Mouse (Mus musculus) embryonic facial prominence, embryonic 10.5 days (tissue): ENCODE measurements around the gene Smim10l2a. TPM values are rescaled to one million over a fixed set of nuclear protein-coding genes. Genes with fewer than 3 reads are reported as not detected.

Source experiments
- DNase-seq: peaks from one replicate; pipeline ENCODE4 v3.0.0-alpha.2; 2017; ENCODE audit warnings: low spot score
- H3K27ac ChIP-seq: fragments of 300-500 bp; sonication (generic); replicated peaks from 2 replicates; pipeline ENCODE4 v1.5.1; 2016; ENCODE audit warnings: mild to moderate bottlenecking
- H3K27me3 ChIP-seq: fragments of 300-500 bp; sonication (generic); replicated peaks from 2 replicates; pipeline ENCODE4 v1.6.1; 2016; ENCODE audit warnings: low read depth, mild to moderate bottlenecking; ENCODE audit not compliant: poor library complexity, severe bottlenecking
- H3K36me3 ChIP-seq: fragments of 300-500 bp; sonication (generic); replicated peaks from 2 replicates; pipeline ENCODE4 v1.6.1; 2016; ENCODE audit warnings: mild to moderate bottlenecking, moderate library complexity
- H3K4me1 ChIP-seq: fragments of 300-500 bp; sonication (generic); 2 replicates; pipeline ENCODE4 v1.6.1; 2016
- H3K4me3 ChIP-seq: fragments of 300-500 bp; sonication (generic); 2 replicates; pipeline ENCODE4 v1.5.1; 2016; ENCODE audit warnings: mild to moderate bottlenecking, moderate library complexity
- H3K9me3 ChIP-seq: fragments of 300-500 bp; sonication (generic); 2 replicates; pipeline ENCODE4 v1.6.1; 2016; ENCODE audit warnings: mild to moderate bottlenecking
- WGBS: fragments of 180-500 bp; shearing (Covaris S2); methylation state at CpG from one replicate; pipeline ENCODE4 v1.1.7; 2016; 5-methylcytosine and 5-hydroxymethylcytosine counted together
- polyA plus RNA-seq: library from polyadenylated mRNA; unstranded; fragments of >200 nt; fragmentation: Nextera tagmentation; extraction: Ambion mirVana; gene quantifications from 2 replicates; pipeline ENCODE4 v1.2.1, GENCODE M21; 2016

Gene Smim10l2a
- polyA plus RNA-seq, 1 experiment from 2014 or later = 6.7 TPM

DNA sequence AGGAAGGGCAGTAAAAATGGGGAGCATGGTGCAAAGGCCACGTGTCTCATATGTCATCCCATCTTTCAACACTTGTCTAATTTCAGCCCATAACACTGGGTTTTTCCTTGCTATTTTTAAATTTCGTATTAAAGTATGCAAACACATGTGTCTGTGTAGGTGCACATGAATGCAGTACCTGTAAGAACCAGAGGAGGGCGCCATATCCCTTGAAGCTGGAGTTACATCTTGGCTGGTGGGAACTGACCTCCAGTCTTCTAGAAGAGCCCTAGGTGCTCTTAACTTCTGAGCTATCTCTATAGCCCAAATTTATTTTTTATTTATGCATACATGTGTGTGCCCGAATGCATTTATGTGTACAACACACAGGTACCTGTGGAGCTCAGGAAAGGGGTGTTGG, 43.2 kb downstream of the Smim10l2a start:
- H3K4me1 ChIP-seq = no peaks in the 10 kb centered on the region
- no peak overlapping the region for H3K4me3 ChIP-seq
- H3K27me3 ChIP-seq = no peaks in the 10 kb centered on the region
- no peaks in the 10 kb centered on the region for H3K9me3 ChIP-seq
- H3K27ac ChIP-seq = no peak overlapping the region
- WGBS = 75% methylated on average over 4 of the region's 4 CpGs
- DNase-seq = no peak
- no peaks in the 10 kb centered on the region for H3K36me3 ChIP-seq

Other genes starting within 250 kb of the Smim10l2a start
- 0.31 and 0.34 TPM in 2 replicates for gene 3830403N18Rik, start 238.0 kb upstream of the Smim10l2a start, polyA plus RNA-seq
- gene Gm773, start 161.7 kb upstream of the Smim10l2a start, polyA plus RNA-seq = not detected in 2 replicates
- 7.8 and 8.0 TPM in 2 replicates for gene Zfp449, start 28.2 kb upstream of the Smim10l2a start, polyA plus RNA-seq
- 0.61 and 1.2 TPM in 2 replicates for gene Gm2174, start 73.4 kb downstream of the Smim10l2a start, polyA plus RNA-seq
- gene Ints6l, start 80.3 kb downstream of the Smim10l2a start, polyA plus RNA-seq = 22.9 and 24.8 TPM in 2 replicates
- gene Gm10477, start 150.2 kb downstream of the Smim10l2a start, polyA plus RNA-seq = not detected in 2 replicates
- gene Gm648, start 175.0 kb downstream of the Smim10l2a start, polyA plus RNA-seq = not detected in 2 replicates
- 34.4 and 37.1 TPM in 2 replicates for gene Mmgt1, start 223.5 kb downstream of the Smim10l2a start, polyA plus RNA-seq
- gene Slc9a6, start 235.2 kb downstream of the Smim10l2a start, polyA plus RNA-seq = 8.9 and 9.9 TPM in 2 replicates